Comparison of ENCODE assay signal across 8 mouse cellular contexts in the genomic region with DNA sequence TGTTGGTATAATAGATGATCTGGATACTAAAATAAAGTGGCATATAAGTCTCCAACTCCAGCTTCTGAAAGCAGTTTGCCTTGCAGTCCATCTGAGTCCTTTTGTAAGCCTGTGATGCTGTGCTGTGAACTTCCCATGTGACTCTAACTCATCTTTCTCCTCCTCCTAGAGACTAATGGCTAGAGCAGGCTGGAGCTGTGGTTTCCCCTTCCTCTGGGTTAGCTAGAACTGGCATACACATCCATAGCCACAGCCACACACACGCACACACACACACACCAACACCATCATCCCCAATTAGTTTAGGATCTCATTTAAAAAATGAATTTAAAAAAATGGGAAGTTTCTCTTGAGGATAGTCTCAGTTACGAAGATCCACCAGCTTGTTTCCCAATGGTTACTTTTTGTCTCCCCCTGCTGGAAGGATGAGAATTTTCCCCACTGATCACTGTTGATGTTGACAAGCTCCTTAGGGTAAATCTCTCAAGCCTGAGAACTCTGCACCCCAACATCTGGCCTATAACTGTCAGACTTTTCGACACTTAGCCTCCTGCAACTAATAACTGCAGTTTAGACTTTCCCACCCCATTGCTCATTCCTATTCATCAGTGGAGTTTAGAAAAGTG.
DNase-seq lines count a peak whose midpoint lies in the region; ATAC-seq and TF ChIP-seq lines count a peak whose summit lies in the region.

No protein-coding gene starts in this region.

- H3K4me2 ChIP-seq in kidney, postnatal 0 days (ENCODE audit: low read length), result no peak overlapping the region
- H3K4me2 ChIP-seq in limb, embryonic 11.5 days (ENCODE audit: low read depth, severe bottlenecking), result no peak overlapping the region

- H3K79me2 ChIP-seq in MEL (ENCODE audit: control insufficient read depth, insufficient read depth, low read length, poor library complexity), result no peaks in the 10 kb centered on the region

- no peaks in the 10 kb centered on the region for H3K4me1 ChIP-seq in kidney, postnatal 0 days (replicated peaks; ENCODE audit: insufficient read depth, low read length)
- H3K4me1 ChIP-seq in MEL (ENCODE audit: control insufficient read depth in 1 of 2, insufficient read depth in 2 of 2, low read length in 2 of 2), result no peaks in the 10 kb centered on the region
- no peaks in the 10 kb centered on the region for H3K4me1 ChIP-seq in limb, embryonic 11.5 days (ENCODE audit: control insufficient read depth, insufficient read depth, low read length)

- no peaks in the 10 kb centered on the region for H3K27me3 ChIP-seq in kidney, postnatal 0 days (ENCODE audit: insufficient read depth, low read length)
- no peaks in the 10 kb centered on the region for H3K27me3 ChIP-seq in MEL (ENCODE audit: control insufficient read depth in 1 of 2, insufficient read depth in 2 of 2, low read length in 2 of 2)
- no peaks in the 10 kb centered on the region for H3K27me3 ChIP-seq in limb, embryonic 11.5 days (ENCODE audit: control insufficient read depth, insufficient read depth, low read length)

- no peak for TF ChIP-seq EP300 in MEL (IDR thresholded peaks at IDR 0.05; ENCODE audit: low read depth in 1 of 2, low read length in 2 of 2)

- DNase-seq in kidney, postnatal 0 days (ENCODE audit: low spot score), result peak; percentile 68
- DNase-seq in kidney, adult 11 months, result no peak
- DNase-seq in MEL (ENCODE audit: low read depth, low spot score), result peak; percentile 24
- peak; percentile 76 for DNase-seq in embryo, embryonic 10.5 days (ENCODE audit: low spot score)
- DNase-seq in limb, embryonic 11.5 days (ENCODE audit: low spot score), result peak; percentile 38
- DNase-seq in right cerebral cortex, postnatal 14 days, result peak; percentile 21
- no peak for DNase-seq in thymus, adult 18-20 months

- H3K4me3 ChIP-seq in kidney, postnatal 0 days (replicated peaks; ENCODE audit: low read depth, low read length), result no peak overlapping the region
- H3K4me3 ChIP-seq in MEL (ENCODE audit: control insufficient read depth in 1 of 2, insufficient read depth in 1 of 2, low read depth in 2 of 2, low read length in 2 of 2), result no peak overlapping the region
- H3K4me3 ChIP-seq in limb, embryonic 11.5 days (ENCODE audit: low read depth, low read length), result no peak overlapping the region

- no peak overlapping the region for H3K9ac ChIP-seq in kidney, postnatal 0 days (ENCODE audit: low read depth, low read length)
- no peak overlapping the region for H3K9ac ChIP-seq in MEL (ENCODE audit: control insufficient read depth, low read depth, low read length, poor library complexity, severe bottlenecking)
- no peak overlapping the region for H3K9ac ChIP-seq in limb, embryonic 11.5 days (ENCODE audit: low read length)

- 28% methylated on average over 3 of the region's 3 CpGs for WGBS in kidney, postnatal 0 days
- 32% methylated on average over 3 of the region's 3 CpGs for WGBS in limb, embryonic 11.5 days

- H3K27ac ChIP-seq in kidney, postnatal 0 days, result no peak overlapping the region
- no peak overlapping the region for H3K27ac ChIP-seq in MEL (ENCODE audit: control insufficient read depth, low read depth, low read length)
- H3K27ac ChIP-seq in limb, embryonic 11.5 days (replicated peaks; ENCODE audit: low read depth, low read length), result no peak overlapping the region

- ATAC-seq in kidney, postnatal 0 days (replicated peaks; ENCODE audit: low FRiP score, low read depth), result peak; percentile 40; the same call in 1 of the 2 replicates
- peak; percentile 73 to 75 for ATAC-seq in hematopoietic stem cell, adult 5-6 weeks (replicated peaks in 1 of 2; ENCODE audit: insufficient read depth in 1 of 2, low FRiP score in 2 of 2, low TSS enrichment in 1 of 2, low read depth in 1 of 2, poor library complexity in 2 of 2, severe bottlenecking in 2 of 2)
- ATAC-seq in limb, embryonic 11.5 days (ENCODE audit: insufficient number of reproducible peaks, low FRiP score, low TSS enrichment, low read depth), result no peak

- TF ChIP-seq CTCF in kidney, postnatal 0 days (IDR thresholded peaks at IDR 0.05; ENCODE audit: low read depth), result peak; percentile 80
- peak in 1 of 3 experiments; percentile 39; a peak in 1 of 6 replicates for TF ChIP-seq CTCF in MEL (IDR thresholded peaks at IDR 0.05 in 2 of 3, conservative IDR thresholded peaks at IDR 0.05 in 1 of 3; ENCODE audit: control insufficient read depth in 1 of 3, insufficient read depth in 1 of 3, low read depth in 2 of 3, low read length in 3 of 3, poor library complexity in 1 of 3, severe bottlenecking in 1 of 3)

- H3K9me3 ChIP-seq in kidney, postnatal 0 days (replicated peaks; ENCODE audit: low read length), result no peaks in the 10 kb centered on the region
- H3K9me3 ChIP-seq in MEL (replicated peaks; ENCODE audit: insufficient read depth, low read length), result no peaks in the 10 kb centered on the region
- H3K9me3 ChIP-seq in limb, embryonic 11.5 days (ENCODE audit: control insufficient read depth, low read length), result no peaks in the 10 kb centered on the region

- peak; percentile 39 for TF ChIP-seq RAD21 in MEL (IDR thresholded peaks at IDR 0.05; ENCODE audit: low read depth, low read length)

- H3K36me3 ChIP-seq in kidney, postnatal 0 days (ENCODE audit: insufficient read depth, low read length), result no peaks in the 10 kb centered on the region
- H3K36me3 ChIP-seq in MEL (ENCODE audit: control insufficient read depth in 1 of 2, insufficient read depth in 2 of 2, low read length in 2 of 2), result no peaks in the 10 kb centered on the region
- H3K36me3 ChIP-seq in limb, embryonic 11.5 days (ENCODE audit: control insufficient read depth, insufficient read depth, low read length), result no peaks in the 10 kb centered on the region

- no peak for TF ChIP-seq POLR2A in MEL (IDR thresholded peaks at IDR 0.05; ENCODE audit: control insufficient read depth in 1 of 2, insufficient read depth in 1 of 2, low read depth in 1 of 2, low read length in 2 of 2, poor library complexity in 1 of 2)

TF ChIP-seq in MEL, 35 proteins besides CTCF, POLR2A, EP300 and RAD21:
- peak; percentile 50 for TF ChIP-seq SMC3 (IDR thresholded peaks at IDR 0.05; ENCODE audit: low read depth, low read length)
- TF ChIP-seq GATA1 (IDR thresholded peaks at IDR 0.05; ENCODE audit: low read depth, low read length), result no peak

Comparison
In these comparisons a context has a peak if more than half of its experiments do, and no peak if none do; other contexts are left out.
1. DNase-seq: peak in kidney, postnatal 0 days (single experiment), MEL (single experiment), embryo, embryonic 10.5 days (single experiment), limb, embryonic 11.5 days (single experiment) and right cerebral cortex, postnatal 14 days (single experiment); none in kidney, adult 11 months (single experiment) and thymus, adult 18-20 months (0 of 2).